Mouse (Mus musculus) heart, adult 18-20 months (tissue): ENCODE results near the gene Sptbn1. TPM values are rescaled to one million over a fixed set of nuclear protein-coding genes. Genes with fewer than 3 reads are reported as not detected.
A peak's percentile ranks its signal among the peaks of the same experiment; 100 is the strongest.

Source experiments
- DNase-seq, 2 experiments: peaks; one replicate each; pipeline ENCODE4 v3.0.0; 2021 to 2022; ENCODE audit warnings: mixed read lengths in 1 of 2
- long read RNA-seq, 2 experiments: library from polyadenylated mRNA; stranded (forward); transcript quantifications; one replicate each; pipeline ENCODE4 v2.0.0; 2021
- total RNA-seq, 2 experiments: library from RNA; stranded (reverse); gene quantifications; 2 replicates each; pipeline ENCODE4 v1.2.3; 2021

The Sptbn1 gene
- total RNA-seq = 100 to 1,000 TPM; 523 to 532 TPM
- long read RNA-seq, experiment 1, full-length matches to known transcripts = 4 of 112 reads
- long read RNA-seq, experiment 1, partial matches to known transcripts = 78 of 112 reads
- long read RNA-seq, experiment 1, other reads (novel, unspliced or antisense) = 30 of 112 reads
- long read RNA-seq, experiment 2, full-length matches to known transcripts = 2 of 64 reads
- long read RNA-seq, experiment 2, partial matches to known transcripts = 35 of 64 reads
- long read RNA-seq, experiment 2, other reads (novel, unspliced or antisense) = 27 of 64 reads

- DNase-seq = peak; percentile 92 to 94
Measured at GRCm38 (mm10) chr11:30267892-30268647, at the start of gene Sptbn1. TSS of gene Sptbn1 (minus strand) at chr11:30268175.

DNA sequence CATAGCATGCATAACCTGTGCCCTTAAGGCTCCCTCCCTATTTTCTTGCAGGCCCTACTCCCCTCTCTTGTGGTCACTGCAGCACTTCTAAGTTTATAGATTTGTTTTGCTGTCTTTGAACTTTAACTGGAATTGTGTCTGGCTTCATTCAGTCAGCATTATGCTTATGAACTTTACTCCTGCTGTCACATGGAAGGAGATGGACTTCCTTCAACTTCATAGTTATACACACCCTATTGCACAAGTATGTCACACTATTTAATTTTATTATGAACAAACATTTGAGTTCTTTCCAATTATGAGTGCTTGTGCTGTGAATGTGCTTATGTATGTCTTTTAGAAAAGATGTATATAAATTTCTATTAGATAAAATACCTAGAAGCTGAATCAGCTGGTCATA lies 26.3 kb upstream of the Sptbn1 start:
- DNase-seq = no peak

DNA sequence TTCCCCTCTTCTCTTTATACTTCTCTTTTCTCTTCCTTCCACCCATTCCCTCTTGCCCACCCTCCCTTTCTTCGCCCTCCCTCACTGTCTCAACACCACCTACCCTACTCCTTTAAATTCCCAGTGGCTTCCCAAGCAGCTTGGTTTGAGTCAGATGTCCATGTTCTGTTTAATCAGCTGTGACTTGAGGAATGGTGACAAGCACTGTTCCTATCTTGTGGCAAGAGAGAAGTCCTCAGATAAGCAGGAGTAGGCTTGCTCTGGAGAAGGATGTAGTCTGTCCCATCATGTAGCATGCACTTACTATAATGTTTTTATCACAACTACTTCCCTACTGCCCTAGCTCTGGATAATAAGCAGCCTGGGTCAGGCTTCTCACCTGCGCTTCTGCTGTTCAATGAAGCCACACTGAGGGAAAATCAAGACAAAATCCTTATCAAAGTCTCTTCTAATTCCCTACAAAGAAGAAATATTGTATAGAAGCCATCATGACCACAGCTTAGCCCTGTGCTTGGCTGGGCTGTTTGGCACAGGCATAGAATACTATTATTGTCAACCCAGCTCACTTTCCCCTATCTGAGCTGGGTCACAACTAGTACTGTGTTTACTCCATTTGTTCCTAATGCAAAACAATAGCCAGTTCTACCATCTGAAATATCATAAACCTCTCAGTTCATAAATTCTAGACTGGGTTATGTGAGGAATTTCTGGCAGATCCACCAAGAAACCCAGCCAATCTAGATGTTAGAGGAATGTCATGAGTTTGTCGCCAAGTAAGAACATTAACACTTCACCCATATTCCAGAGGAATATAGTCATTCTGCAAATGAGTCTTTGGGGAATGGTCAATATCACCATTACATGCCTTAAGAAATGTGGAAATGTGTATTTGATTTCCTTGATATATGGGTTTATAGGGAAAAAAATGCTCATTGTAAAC lies 24.5 kb upstream of the Sptbn1 start:
- DNase-seq = peak; percentile 45 to 46

DNA sequence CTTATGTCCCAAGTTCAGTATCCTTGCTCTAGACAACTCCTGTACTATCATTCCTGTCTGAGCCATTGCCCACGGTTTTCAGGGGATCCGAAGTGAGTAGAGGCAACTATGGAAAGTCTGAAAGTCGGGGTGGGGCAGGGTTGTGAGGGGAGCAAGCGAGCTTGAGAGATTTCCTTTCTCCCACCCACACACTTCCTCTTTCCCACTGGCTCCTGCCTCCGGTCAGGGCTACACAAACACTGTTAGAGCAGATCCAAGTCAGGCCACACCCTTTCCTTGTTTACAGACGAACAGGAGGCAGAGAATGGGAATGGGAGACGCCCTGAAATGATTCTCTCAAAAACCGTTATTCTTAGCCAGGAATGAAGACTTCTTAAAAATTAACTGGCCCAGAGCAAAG lies 23.2 kb upstream of the Sptbn1 start:
- DNase-seq = peak; percentile 85 to 94

DNA sequence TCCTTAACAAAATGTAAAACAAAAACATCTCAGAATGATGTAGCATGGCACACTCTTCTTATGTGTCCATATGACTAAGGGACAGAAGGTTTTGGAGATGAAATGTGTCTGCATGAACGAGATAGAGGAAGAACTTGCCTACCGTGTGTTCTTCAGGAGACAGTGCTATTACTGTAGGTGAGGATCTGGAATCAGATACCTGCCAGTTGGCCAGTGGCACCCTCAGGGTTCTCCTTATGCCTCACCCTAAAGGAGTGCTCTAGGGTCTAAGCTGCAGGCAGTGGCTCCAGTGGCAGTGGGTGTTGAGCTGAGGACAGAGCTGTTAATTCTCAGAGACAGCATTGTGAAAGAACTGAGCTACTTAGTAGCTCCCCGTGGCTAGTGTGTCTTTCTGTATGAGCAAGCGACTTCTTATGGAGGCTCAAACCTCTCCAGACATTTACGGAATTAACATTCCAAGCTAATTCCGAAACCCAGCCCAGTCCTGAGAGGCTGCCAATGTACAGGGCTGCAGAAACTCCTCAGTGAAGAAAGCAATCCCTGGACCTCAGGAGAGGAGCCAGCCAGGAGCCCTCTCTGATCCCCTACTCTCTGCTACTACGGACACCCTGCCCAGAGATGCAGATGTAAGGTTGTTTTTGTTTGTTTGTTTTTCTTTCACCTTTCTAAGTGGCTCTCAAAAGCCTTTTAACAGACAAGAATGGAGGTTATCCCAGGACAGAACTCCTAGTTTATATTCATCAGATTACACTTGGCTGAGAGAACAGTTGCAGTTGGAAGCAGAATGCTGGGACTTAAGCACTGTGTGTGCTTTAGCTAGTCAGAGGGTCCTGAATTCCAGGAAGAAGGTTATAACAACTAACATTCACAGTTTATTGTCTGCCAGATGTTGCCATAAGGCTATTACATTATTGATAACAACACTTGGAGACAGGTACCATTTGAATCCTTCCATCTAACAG lies 21.8 kb upstream of the Sptbn1 start:
- peak; percentile 67 to 71 for DNase-seq

DNA sequence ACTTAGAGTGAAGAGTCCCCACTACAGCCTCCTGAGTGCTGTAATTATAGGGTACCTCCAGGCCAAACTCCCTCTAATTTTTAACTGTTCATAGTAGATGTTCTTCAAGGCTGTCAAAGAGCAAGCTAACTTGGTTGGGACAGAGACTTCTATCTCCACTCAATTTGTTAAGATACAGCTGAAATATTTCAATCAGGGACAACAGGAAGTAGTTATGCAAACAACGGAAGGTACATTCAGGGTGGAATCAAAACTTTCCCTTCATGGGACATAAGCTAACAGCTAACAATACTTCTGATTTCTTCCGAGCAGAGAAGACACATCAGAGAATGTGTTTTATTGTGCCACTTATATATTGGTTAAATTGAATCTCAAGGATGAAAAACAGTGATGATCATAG lies 20.1 kb upstream of the Sptbn1 start:
- no peak for DNase-seq

DNA sequence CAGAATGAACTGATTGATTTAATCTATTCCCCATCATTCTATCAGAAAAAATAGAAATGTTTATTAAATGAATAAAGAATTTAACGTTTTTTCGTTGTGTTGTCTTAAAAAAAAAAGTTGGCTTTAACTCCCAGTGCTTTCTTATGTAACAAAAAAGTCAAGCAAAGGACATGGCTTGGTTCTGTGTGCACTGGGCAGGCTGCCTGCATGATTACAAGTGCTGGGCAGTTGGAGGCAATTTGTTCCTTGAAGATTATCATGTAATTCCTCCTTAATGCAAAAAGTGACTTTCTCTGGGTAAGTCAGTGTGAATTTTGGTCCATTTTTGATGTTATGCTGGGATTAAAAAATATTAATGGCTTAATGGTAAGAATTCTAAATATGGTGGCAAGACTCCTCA lies 15.7 kb upstream of the Sptbn1 start:
- peak; percentile 76 to 77 for DNase-seq

- DNase-seq = peak; percentile 19 to 39
Measured at GRCm38 (mm10) chr11:30281096-30281495, 13.1 kb upstream of the Sptbn1 start.

GRCm38 (mm10) chr11:30279278-30279677 lies 11.3 kb upstream of the Sptbn1 start:
- peak; percentile 79 to 92 for DNase-seq

DNA sequence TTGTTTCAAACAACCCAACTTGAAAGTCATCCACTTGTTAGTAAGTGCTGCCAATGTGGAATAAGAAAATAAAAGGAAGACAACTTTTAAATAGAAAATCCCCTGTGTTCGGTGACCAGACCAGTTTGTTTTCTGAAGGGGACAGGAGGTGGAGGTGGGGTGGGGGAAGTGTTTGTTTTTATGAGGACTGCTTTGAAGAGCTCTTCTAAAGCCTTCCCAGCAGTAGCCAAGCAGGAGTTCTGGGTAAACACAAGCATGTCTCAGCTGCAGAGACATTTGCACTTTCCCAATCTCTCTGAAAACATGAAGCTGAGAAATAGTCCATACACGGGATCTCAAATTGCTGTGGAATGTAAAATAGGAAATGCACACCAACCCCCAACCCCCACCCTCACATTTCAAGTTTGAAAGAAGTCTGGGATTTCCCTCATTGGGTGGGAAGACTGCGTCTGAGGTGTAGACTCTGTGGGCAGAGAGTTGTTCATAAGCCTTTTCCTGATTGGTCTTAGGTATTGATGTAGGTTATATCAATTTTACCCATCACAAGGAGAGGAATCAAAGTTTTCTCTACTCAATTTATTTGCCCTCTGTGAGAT lies 7.6 kb upstream of the Sptbn1 start:
- DNase-seq = no peak

- no peak for DNase-seq
Measured at GRCm38 (mm10) chr11:30269524-30269923, 1.5 kb upstream of the Sptbn1 start.

- peak; percentile 52 to 84 for DNase-seq
Measured at GRCm38 (mm10) chr11:30268648-30269375, 837 bp upstream of the Sptbn1 start.

DNA sequence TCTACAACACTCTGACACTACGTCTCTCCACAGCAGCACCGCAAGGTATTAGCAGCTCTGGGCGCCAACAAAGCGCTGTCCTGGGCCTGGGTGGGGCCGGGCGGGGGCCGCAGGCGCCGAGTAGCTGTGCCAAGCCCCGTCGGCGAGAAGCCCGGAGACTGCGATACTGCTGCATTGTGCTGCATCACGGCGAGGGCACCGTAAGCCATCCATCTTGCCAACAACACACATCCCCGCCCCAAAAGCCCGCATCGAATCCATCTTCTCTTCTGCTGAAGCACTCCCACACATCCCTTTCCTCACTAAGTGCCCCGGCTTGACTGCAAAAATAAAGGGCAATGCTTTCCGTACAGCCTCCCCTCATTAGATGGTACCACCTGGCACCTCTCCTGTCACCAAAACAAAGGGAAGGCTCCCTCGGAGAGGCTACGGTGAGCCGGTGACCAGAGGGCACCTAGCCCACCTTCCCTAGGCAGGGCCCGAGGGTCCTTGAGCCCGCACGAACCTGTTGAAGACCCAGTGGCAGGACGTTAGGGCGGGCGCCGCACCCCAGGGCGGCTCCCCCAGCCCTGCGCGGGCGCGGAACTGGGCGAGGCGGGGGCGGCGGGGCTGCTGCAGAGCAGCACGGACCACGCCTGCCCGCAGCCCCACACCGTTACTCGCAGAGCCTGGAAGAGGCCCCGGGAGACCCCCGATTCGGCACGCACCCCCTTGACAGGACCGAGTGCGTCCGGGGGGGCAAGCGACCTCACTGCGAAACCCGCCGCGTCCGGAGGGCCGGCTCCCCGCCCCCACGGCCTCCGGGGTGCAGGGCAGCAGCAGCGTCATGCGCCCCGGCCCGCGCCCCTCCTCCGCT lies 711 bp downstream of the Sptbn1 start:
- peak; percentile 78 to 79 for DNase-seq

GRCm38 (mm10) chr11:30266691-30267035 lies 1.3 kb downstream of the Sptbn1 start:
- DNase-seq = no peak

GRCm38 (mm10) chr11:30265666-30266065 lies 2.3 kb downstream of the Sptbn1 start:
- DNase-seq = no peak

- peak in 1 of 2 experiments; percentile 62 for DNase-seq
Measured at GRCm38 (mm10) chr11:30263627-30264026, 4.3 kb downstream of the Sptbn1 start.

- DNase-seq = peak; percentile 66 to 71
Measured at GRCm38 (mm10) chr11:30258739-30259350, 9.1 kb downstream of the Sptbn1 start.

DNA sequence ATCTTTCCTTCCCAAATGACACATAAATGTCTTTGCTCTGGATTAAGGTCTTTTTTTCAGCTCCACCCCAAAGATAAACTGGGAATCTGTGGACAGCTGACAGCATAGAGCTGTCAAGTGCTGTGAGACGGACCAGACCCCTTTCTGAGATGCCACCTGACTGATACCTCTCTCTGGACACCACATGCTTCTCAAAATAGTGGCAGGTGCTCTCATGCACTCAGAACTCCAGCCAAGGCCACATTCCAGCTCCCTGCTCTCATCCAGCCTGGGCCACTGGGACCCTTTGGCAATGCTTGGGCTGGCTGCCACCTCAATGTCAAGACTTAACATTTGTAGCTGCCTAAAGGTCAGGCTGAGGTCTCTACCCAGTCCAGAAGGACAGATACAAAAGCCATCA lies 10.2 kb downstream of the Sptbn1 start:
- DNase-seq = peak; percentile 87 to 91

DNA sequence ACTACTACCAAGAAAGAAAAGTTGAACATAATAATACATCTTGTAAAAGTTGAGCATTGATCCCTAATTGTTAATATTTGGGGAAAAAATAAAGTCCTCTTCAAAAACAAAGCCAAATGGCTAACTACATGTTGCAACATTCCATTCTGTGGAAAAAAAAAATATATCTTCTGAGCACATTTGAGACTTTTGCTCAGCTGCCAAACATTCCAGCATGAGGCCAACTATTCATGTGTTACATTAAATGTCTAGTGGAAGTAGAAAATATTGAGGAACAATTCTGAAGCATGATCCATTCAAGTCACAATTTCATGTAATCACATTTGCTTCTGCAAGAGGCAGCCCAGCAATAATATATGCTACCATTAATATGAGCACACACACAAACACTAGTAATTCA lies 10.9 kb downstream of the Sptbn1 start:
- no peak for DNase-seq
